Mouse (Mus musculus) spleen, adult 2 months (tissue): Measurements from ENCODE around the gene Fdx1.

Experiments used
- CTCF ChIP-seq: fragments of 200-500 bp; IDR thresholded peaks from 2 replicates; pipeline ENCODE4 v1.5.1; 2011; ENCODE audit warnings: mild to moderate bottlenecking, inconsistent platforms; ENCODE audit not compliant: insufficient read depth, insufficient read length, insufficient replicate concordance; ENCODE audit errors: extremely low read depth
- POLR2A ChIP-seq: fragments of 200-500 bp; IDR thresholded peaks from 2 replicates; pipeline ENCODE4 v1.6.1; 2011; ENCODE audit warnings: low read depth, low read length, inconsistent platforms

DNA sequence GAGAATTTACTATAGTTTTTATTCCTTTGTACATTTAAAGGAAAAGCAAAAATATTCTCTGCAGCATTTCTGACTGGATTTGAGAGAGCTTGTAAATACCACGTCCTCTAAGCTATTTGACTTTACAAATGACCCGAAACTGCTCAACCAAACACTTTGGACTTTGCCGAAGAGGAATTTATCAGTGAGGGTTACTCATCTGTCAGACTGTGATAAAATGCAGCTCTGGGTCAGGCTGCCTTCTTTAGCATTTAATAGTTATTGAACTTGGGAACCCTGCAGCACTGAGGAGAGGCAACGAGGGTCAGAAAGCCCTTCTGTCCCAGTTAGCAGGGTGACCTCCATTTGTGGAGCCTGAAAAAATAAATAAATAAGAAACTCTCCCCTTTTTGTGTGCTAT is 40.1 kb upstream of the Fdx1 start:
- TF ChIP-seq POLR2A = no peak
- TF ChIP-seq CTCF = no peak
